Mouse (Mus musculus) intestine, embryonic 14.5 days (tissue): ENCODE data around the gene Zfp422. TPM values are rescaled to one million over a fixed set of nuclear protein-coding genes. Genes with fewer than 3 reads are reported as not detected.

Experiments used
- ATAC-seq: fragments of 200-750 bp; cut with Nextera tagmentation; replicated peaks from 2 replicates; pipeline ENCODE4 v1.8.0; 2017; ENCODE audit warnings: low read depth, moderate number of reproducible peaks, moderate TSS enrichment, moderate library complexity; ENCODE audit not compliant: low FRiP score, low TSS enrichment
- DNase-seq: peaks from one replicate; pipeline ENCODE4 v3.0.0-alpha.2; 2018; ENCODE audit warnings: low spot score
- H3K27ac ChIP-seq: fragments of 300-500 bp; sonication (generic); 2 replicates; pipeline ENCODE4 v1.5.1; 2014; ENCODE audit warnings: low read depth, mild to moderate bottlenecking, control low read depth
- H3K27me3 ChIP-seq: fragments of 300-500 bp; sonication (generic); replicated peaks from 2 replicates; pipeline ENCODE4 v1.6.1; 2014; ENCODE audit warnings: low read length, control low read depth; ENCODE audit not compliant: control insufficient read depth, insufficient read depth
- H3K36me3 ChIP-seq: fragments of 300-500 bp; sonication (generic); 2 replicates; pipeline ENCODE4 v1.6.1; 2014; ENCODE audit warnings: low read length, control low read depth; ENCODE audit not compliant: control insufficient read depth, insufficient read depth
- H3K4me1 ChIP-seq: fragments of 300-500 bp; sonication (generic); replicated peaks from 2 replicates; pipeline ENCODE4 v1.6.1; 2014; ENCODE audit warnings: low read length, control low read depth, mixed read lengths; ENCODE audit not compliant: control insufficient read depth, insufficient read depth
- H3K4me2 ChIP-seq: fragments of 300-500 bp; sonication (generic); 2 replicates; pipeline ENCODE4 v1.6.1; 2014; ENCODE audit warnings: low read length
- H3K4me3 ChIP-seq: fragments of 300-500 bp; sonication (generic); 2 replicates; pipeline ENCODE4 v1.5.1; 2014; ENCODE audit warnings: low read depth, low read length, control low read depth, mixed read lengths
- H3K9ac ChIP-seq: fragments of 300-500 bp; sonication (generic); 2 replicates; pipeline ENCODE4 v1.6.1; 2014; ENCODE audit warnings: mild to moderate bottlenecking, low read length
- H3K9me3 ChIP-seq: fragments of 300-500 bp; sonication (generic); 2 replicates; pipeline ENCODE4 v1.6.1; 2016; ENCODE audit warnings: low read length, control low read depth; ENCODE audit not compliant: control insufficient read depth
- WGBS: fragments of 180-500 bp; shearing (Covaris S2); extraction: QIAGEN DNeasy Blood & Tissue Kit; methylation state at CpG from one replicate; pipeline ENCODE4 v1.1.7; 2014; 5-methylcytosine and 5-hydroxymethylcytosine counted together
- polyA plus RNA-seq: library from polyadenylated mRNA; unstranded; fragments of >200 nt; fragmentation: Nextera tagmentation; extraction: Ambion mirVana; gene quantifications from 2 replicates; pipeline ENCODE4 v1.2.1, GENCODE M21; 2014

Zfp422 gene
- polyA plus RNA-seq, 1 experiment from 2014 or later = 147 TPM

GRCm38 (mm10) chr6:116670144-116670543 is 41.3 kb upstream of the Zfp422 start:
- ATAC-seq = no peak
- Histone ChIP-seq H3K4me3 (no peak overlapping the region), H3K4me2 (no peak overlapping the region), H3K36me3 (no peaks in the 10 kb centered on the region), H3K27me3 (no peaks in the 10 kb centered on the region), H3K9ac (no peak overlapping the region), H3K4me1 (peaks cover 24% of the 10 kb centered on the region), H3K9me3 (no peaks in the 10 kb centered on the region), H3K27ac (no peak overlapping the region)
- WGBS = 64% methylated on average over 6 of the region's 6 CpGs
- no peak for DNase-seq

- no peak overlapping the region for H3K27ac ChIP-seq
- H3K9ac ChIP-seq = no peak overlapping the region
- DNase-seq (no peak), ATAC-seq (no peak)
- H3K4me2 ChIP-seq = no peak overlapping the region
- H3K4me1 ChIP-seq = peaks cover 24% of the 10 kb centered on the region
- H3K27me3 ChIP-seq = no peaks in the 10 kb centered on the region
- H3K9me3 ChIP-seq = no peaks in the 10 kb centered on the region
- WGBS = 46% methylated on average over 11 of the region's 11 CpGs
- no peak overlapping the region for H3K4me3 ChIP-seq
- H3K36me3 ChIP-seq = no peaks in the 10 kb centered on the region
These were observed 40.1 kb upstream of the Zfp422 start for GRCm38 (mm10) chr6:116668682-116669470.

- no peaks in the 10 kb centered on the region for H3K36me3 ChIP-seq
- peaks cover 14% of the 10 kb centered on the region for H3K4me1 ChIP-seq
- no peaks in the 10 kb centered on the region for H3K9me3 ChIP-seq
- H3K4me2 ChIP-seq = no peak overlapping the region
- no peak overlapping the region for H3K4me3 ChIP-seq
- no peak overlapping the region for H3K27ac ChIP-seq
- ATAC-seq (no peak), DNase-seq (no peak)
- H3K9ac ChIP-seq = no peak overlapping the region
- WGBS = 76% methylated on average over 3 of the region's 3 CpGs
- H3K27me3 ChIP-seq = no peaks in the 10 kb centered on the region
These were observed 38.6 kb upstream of the Zfp422 start for GRCm38 (mm10) chr6:116667382-116667781.

DNA sequence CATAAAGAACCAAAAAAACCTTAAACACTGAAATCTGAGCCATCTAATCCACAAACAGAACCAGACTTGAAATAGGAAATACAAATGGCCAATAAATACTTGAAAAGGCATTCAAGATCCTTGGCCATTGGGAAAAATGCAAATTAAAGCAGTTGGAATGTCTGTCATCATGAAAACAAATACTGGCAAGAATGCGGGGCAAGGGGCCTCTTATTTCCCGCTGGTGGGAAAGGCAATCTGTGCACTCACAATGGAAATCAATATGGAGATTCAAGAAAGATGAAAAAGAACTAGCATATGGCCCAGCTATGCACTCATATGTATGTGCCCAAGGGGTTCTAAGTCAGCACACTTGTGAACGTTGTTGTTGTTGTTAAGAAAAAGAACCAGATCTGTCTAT is 38.1 kb upstream of the Zfp422 start:
- DNase-seq (no peak), ATAC-seq (no peak)
- Histone ChIP-seq H3K27ac (no peak overlapping the region), H3K27me3 (no peaks in the 10 kb centered on the region), H3K9me3 (no peaks in the 10 kb centered on the region), H3K4me1 (peaks cover 14% of the 10 kb centered on the region), H3K36me3 (no peaks in the 10 kb centered on the region), H3K4me3 (no peak overlapping the region), H3K4me2 (no peak overlapping the region), H3K9ac (no peak overlapping the region)
- WGBS = 66% methylated on average over 3 of the region's 3 CpGs

- Histone ChIP-seq H3K9ac (no peak overlapping the region), H3K27me3 (no peaks in the 10 kb centered on the region), H3K4me2 (no peak overlapping the region), H3K9me3 (no peaks in the 10 kb centered on the region), H3K4me3 (no peak overlapping the region), H3K27ac (no peak overlapping the region), H3K4me1 (peaks cover 10% of the 10 kb centered on the region), H3K36me3 (no peaks in the 10 kb centered on the region)
- DNase-seq (no peak), ATAC-seq (no peak)
- 86% methylated on average over 12 of the region's 12 CpGs for WGBS
These were observed 37.4 kb upstream of the Zfp422 start for GRCm38 (mm10) chr6:116666085-116666750.

DNA sequence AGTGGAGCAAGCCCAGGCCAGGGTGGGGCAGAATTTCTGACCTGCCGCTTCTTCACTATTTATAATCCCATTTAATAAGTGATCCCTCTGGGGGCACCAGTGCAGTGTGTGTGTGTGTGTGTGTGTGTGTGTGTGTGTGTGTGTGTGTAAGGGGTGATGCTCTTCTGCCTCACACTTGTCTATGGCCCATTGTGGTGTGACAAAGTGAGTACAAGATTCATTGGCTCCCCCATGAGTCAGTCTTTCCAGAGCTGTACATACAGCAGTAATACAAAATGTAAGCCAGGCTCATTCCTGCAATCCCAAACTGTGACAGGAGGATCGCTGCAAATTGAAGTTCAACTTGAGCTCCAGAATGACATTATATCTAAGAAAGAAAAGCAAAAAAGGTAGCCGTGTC is 36.0 kb upstream of the Zfp422 start:
- H3K4me2 ChIP-seq = no peak overlapping the region
- H3K27me3 ChIP-seq = no peaks in the 10 kb centered on the region
- H3K4me1 ChIP-seq = no peaks in the 10 kb centered on the region
- H3K27ac ChIP-seq = no peak overlapping the region
- no peak overlapping the region for H3K4me3 ChIP-seq
- no peaks in the 10 kb centered on the region for H3K9me3 ChIP-seq
- DNase-seq (no peak), ATAC-seq (no peak)
- WGBS = 76% methylated on average over 3 of the region's 3 CpGs
- no peaks in the 10 kb centered on the region for H3K36me3 ChIP-seq
- H3K9ac ChIP-seq = no peak overlapping the region

- Histone ChIP-seq H3K4me1 (no peaks in the 10 kb centered on the region), H3K9ac (no peak overlapping the region), H3K27ac (no peak overlapping the region), H3K4me3 (no peak overlapping the region), H3K9me3 (no peaks in the 10 kb centered on the region), H3K36me3 (no peaks in the 10 kb centered on the region), H3K27me3 (no peaks in the 10 kb centered on the region), H3K4me2 (no peak overlapping the region)
- ATAC-seq = no peak
- 64% methylated on average over 6 of the region's 6 CpGs for WGBS
- no peak for DNase-seq
These were observed 35.2 kb upstream of the Zfp422 start for GRCm38 (mm10) chr6:116664031-116664430.

- WGBS = 91% methylated on average over 2 of the region's 2 CpGs
- Histone ChIP-seq H3K4me3 (no peak overlapping the region), H3K27me3 (no peaks in the 10 kb centered on the region), H3K9me3 (no peaks in the 10 kb centered on the region), H3K4me1 (no peaks in the 10 kb centered on the region), H3K36me3 (no peaks in the 10 kb centered on the region), H3K27ac (no peak overlapping the region), H3K9ac (no peak overlapping the region), H3K4me2 (no peak overlapping the region)
- no peak for ATAC-seq
- no peak for DNase-seq
These were observed 34.6 kb upstream of the Zfp422 start for GRCm38 (mm10) chr6:116663364-116663763.
